Mouse (Mus musculus) erythroblast, embryonic 14.5 days (primary cell): ENCODE results near the gene Slc40a1.

Source experiments
- GATA1 ChIP-seq: IDR thresholded peaks from 2 replicates; pipeline ENCODE4 v1.6.1; 2012; ENCODE audit warnings: low read length, inconsistent platforms, mixed read lengths
- TAL1 ChIP-seq: IDR thresholded peaks from 3 replicates; pipeline ENCODE4 v1.6.1; 2012; ENCODE audit warnings: low read length, inconsistent platforms, mixed read lengths

DNA sequence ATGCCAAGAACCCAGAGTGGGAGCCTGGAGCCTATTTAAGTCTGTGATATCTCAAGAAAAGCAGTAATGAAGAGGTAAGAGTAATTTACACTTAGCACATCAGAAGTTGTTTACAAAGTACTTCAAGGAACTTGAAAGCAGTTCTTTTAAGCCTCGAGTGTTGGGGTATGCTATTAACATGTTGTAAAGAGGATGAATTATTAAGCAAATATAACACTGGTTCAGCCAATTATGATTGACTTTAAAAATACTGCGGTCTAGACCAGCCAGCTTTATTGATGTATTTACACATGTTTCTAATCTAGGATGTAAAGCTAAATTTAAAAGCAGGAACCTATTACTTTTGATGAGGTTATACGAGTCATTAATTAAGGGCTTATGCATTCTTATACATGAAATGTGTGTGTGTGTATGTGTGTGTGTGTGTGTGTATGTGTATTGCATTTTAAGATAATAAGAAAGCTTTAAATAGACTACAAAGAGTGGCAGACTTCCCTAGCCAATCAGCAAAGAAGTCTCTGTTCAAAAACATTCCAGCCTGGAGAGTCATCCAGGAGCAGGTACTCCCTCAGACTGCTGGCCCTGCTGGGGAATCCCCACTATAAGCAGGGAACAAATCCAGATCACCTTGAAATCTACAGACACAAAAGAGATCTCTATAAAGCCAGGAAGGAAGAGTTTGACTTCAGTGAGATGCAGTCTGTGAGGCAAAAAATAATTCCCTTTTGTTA lies 59.9 kb downstream of the Slc40a1 start:
- TF ChIP-seq GATA1 (no peak), TAL1 (no peak)
